Mouse (Mus musculus) liver, adult 2 months (tissue): ENCODE results near the gene Arl15.

ENCODE experiments used
- CTCF ChIP-seq: fragments of 200-500 bp; IDR thresholded peaks from 2 replicates; pipeline ENCODE4 v1.5.1; 2011; ENCODE audit warnings: low read depth, low read length, control low read depth
- POLR2A ChIP-seq: fragments of 200-500 bp; IDR thresholded peaks from 2 replicates; pipeline ENCODE4 v1.6.1; 2011; ENCODE audit warnings: low read length, control low read depth; ENCODE audit not compliant: insufficient read depth; ENCODE audit errors: extremely low read depth

DNA sequence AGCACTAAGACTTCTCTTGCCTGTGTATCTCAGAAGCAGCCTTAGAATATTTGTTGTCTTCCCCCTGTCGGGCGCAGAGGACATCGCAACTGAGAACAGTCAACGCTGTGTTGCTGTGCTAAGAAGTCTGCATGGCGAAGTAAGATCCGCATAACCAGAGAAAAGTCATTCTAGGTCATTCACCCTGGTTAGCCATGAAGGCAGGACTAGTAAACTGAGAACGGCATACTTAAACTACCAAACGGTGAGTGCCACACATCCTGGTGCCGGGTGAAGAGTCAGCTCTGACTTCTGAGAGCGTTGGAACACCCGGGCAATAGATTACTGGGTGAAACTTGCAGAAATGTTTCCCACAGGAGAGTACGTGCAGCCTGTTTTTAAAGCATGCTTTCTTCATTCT is 320.3 kb downstream of the Arl15 start:
- TF ChIP-seq CTCF (no peak), POLR2A (no peak)
